Mouse (Mus musculus) thymus, adult 2 months (tissue): ENCODE measurements around the gene Inca1.

Experiments
- CTCF ChIP-seq: fragments of 200-500 bp; IDR thresholded peaks from 2 replicates; pipeline ENCODE4 v1.5.1; 2012; ENCODE audit warnings: mild to moderate bottlenecking, control low read depth, low read length, moderate library complexity, borderline replicate concordance; ENCODE audit not compliant: control insufficient read depth, poor library complexity, insufficient read depth; ENCODE audit errors: extremely low read depth
- POLR2A ChIP-seq: fragments of 200-500 bp; IDR thresholded peaks from 2 replicates; pipeline ENCODE4 v1.6.1; 2012; ENCODE audit warnings: mild to moderate bottlenecking, low read length, control low read depth, moderate library complexity; ENCODE audit not compliant: control insufficient read depth, poor library complexity, insufficient read depth; ENCODE audit errors: extremely low read depth

- TF ChIP-seq POLR2A (no peak), CTCF (no peak)
These were observed 31.2 kb upstream of the Inca1 start for GRCm38 (mm10) chr11:70731178-70731577.
